Mouse (Mus musculus): ENCODE data around the gene Commd7. TPM values are rescaled to one million over a fixed set of nuclear protein-coding genes. Genes with fewer than 3 reads are reported as not detected.

Gene Commd7
- polyA plus RNA-seq, 1 experiment from 2014 or later: 70.1 TPM

DNA sequence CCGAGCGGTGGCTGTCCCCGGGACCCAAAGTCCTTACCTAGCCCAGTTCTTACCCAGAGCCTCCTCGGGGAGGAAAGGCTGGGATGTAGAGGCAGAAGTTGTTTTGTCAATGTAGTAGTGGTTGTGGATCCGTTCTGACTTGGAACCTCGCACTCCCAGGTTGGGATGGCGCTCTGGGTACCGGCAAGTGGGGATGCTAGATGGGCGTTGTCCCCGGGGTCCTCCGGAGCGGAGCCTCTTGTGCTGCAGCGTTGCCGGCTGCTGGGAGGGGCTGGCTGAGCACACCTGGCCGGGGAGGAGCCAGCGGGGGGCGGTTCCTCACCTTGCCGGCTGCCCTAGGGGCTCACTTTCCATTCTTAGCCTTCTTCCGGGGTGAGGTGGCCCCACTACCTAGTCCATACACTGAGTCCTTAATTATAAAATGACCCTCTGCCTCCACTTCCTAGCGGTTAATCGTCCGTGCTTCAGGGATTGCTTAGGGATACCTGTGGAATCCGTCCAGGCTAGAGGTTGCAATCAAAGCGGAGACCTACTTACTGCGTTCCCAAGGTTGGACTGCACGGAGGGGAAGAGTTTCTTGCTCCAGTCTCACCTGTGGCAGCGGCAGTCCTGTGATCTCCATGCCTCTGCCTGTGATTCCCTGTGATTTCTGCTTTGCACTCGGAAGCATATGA, 17.6 kb upstream of the Commd7 start:
- ATAC-seq (ENCODE audit: low FRiP score, low TSS enrichment): peak; percentile 57
- peak overlapping the region; percentile 77 for H3K9ac ChIP-seq (ENCODE audit: low read length)
- WGBS: 6% methylated on average over 25 of the region's 28 CpGs
- H3K9me3 ChIP-seq (ENCODE audit: control insufficient read depth, low read length): no peaks in the 10 kb centered on the region
- H3K4me1 ChIP-seq (replicated peaks; ENCODE audit: control insufficient read depth, insufficient read depth): no peaks in the 10 kb centered on the region; the same call in 1 of the 2 replicates
- DNase-seq (ENCODE audit: low spot score): peak; percentile 71
- peak overlapping the region; percentile 98 for H3K4me2 ChIP-seq (replicated peaks; ENCODE audit: low read depth)
- no peak overlapping the region for H3K27ac ChIP-seq (replicated peaks)
- H3K27me3 ChIP-seq (ENCODE audit: control insufficient read depth, insufficient read depth, low read length): no peaks in the 10 kb centered on the region
- TF ChIP-seq EP300 (optimal IDR thresholded peaks at IDR 0.05) (no peak), CTCF (IDR thresholded peaks at IDR 0.05; ENCODE audit: low read depth) (no peak)
- H3K36me3 ChIP-seq (ENCODE audit: control insufficient read depth, insufficient read depth, low read length): no peaks in the 10 kb centered on the region
- peak overlapping the region; percentile 74 for H3K4me3 ChIP-seq (ENCODE audit: low read depth, low read length)

DNA sequence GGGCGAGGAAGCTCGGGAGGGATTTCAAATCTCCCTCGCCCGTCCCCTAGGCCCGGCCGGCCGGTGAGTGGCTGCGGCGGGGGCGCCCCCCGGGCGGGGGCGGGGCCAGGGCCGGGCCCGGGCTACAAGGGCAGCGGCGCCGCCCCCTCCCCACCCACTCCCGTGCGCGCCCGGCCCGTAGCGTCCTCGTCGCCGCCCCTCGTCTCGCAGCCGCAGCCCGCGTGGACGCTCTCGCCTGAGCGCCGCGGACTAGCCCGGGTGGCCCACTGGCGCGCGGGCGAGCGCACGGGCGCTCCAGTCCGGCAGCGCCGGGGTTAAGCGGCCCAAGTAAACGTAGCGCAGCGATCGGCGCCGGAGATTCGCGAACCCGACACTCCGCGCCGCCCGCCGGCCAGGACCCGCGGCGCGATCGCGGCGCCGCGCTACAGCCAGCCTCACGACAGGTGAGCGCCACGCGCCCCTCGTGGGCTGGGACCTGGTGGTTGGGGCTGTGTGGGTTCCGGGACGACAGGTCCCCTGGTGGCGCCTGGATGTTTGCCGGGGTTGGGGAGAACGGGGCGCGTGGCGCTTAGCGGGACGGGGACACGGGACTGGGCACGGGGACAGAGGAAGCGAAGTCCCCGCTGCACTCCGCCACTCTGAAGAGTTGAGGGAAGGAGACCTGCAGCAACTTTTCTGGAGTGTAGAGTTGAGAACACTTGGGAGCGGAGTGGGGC, 16.9 kb upstream of the Commd7 start, which contains the start of gene Dnmt3b:
Dnmt3b (plus strand) TSS at position 153 of the 716 bp plus-strand sequence.
- Histone ChIP-seq H3K27ac (replicated peaks) (no peak within 1 kb of the TSS), H3K4me1 (replicated peaks; ENCODE audit: control insufficient read depth, insufficient read depth) (no peaks in the 10 kb centered on the region; the same call in 1 of the 2 replicates), H3K9me3 (ENCODE audit: control insufficient read depth, low read length) (no peaks in the 10 kb centered on the region), H3K27me3 (ENCODE audit: control insufficient read depth, insufficient read depth, low read length) (no peaks in the 10 kb centered on the region), H3K4me3 (ENCODE audit: low read depth, low read length) (peak within 1 kb of the TSS; percentile 74), H3K9ac (ENCODE audit: low read length) (peak within 1 kb of the TSS; percentile 77), H3K36me3 (ENCODE audit: control insufficient read depth, insufficient read depth, low read length) (no peaks in the 10 kb centered on the region), H3K4me2 (replicated peaks; ENCODE audit: low read depth) (peak within 1 kb of the TSS; percentile 98)
- TF ChIP-seq CTCF (IDR thresholded peaks at IDR 0.05; ENCODE audit: low read depth) (peak; percentile 19; the same call in 1 of the 2 replicates), EP300 (optimal IDR thresholded peaks at IDR 0.05) (no peak)
- ATAC-seq (ENCODE audit: low FRiP score, low TSS enrichment) (peak; percentile 85), DNase-seq (ENCODE audit: low spot score) (peak; percentile 68)
- under 1% methylated on average over 78 of the region's 93 CpGs for WGBS

DNA sequence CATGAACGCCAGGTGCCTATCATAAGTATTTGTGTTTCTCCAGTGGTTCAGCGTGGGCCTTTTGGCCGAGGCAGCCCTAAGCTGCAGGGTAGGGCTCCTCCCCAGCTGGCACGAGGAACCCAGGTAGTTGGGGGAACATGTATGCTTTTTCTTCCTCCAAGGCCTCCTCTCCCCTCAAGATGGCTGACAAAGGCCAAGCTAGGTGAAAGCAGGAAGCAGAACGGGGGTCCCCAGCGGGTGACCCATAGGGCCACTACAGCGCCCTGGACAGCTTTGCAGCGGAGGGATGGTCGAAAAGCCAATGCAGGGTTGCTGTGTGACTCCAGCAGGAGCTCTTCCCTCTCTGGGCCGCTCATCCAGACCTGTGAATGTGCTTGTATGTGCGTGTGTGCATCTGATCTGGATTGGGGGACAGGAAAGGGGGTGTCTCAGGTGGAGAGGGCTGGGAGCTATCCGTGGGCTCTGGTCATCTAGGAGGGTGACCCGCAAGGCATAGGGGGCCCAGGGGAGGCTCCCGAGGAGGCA, 16.3 kb upstream of the Commd7 start:
- Histone ChIP-seq H3K4me3 (ENCODE audit: low read depth, low read length) (peak overlapping the region; percentile 74), H3K9ac (ENCODE audit: low read length) (peak overlapping the region; percentile 77), H3K9me3 (ENCODE audit: control insufficient read depth, low read length) (no peaks in the 10 kb centered on the region), H3K36me3 (ENCODE audit: control insufficient read depth, insufficient read depth, low read length) (no peaks in the 10 kb centered on the region), H3K4me1 (replicated peaks; ENCODE audit: control insufficient read depth, insufficient read depth) (no peaks in the 10 kb centered on the region; the same call in 1 of the 2 replicates), H3K27me3 (ENCODE audit: control insufficient read depth, insufficient read depth, low read length) (no peaks in the 10 kb centered on the region), H3K4me2 (replicated peaks; ENCODE audit: low read depth) (peak overlapping the region; percentile 98), H3K27ac (replicated peaks) (no peak overlapping the region)
- DNase-seq (ENCODE audit: low spot score) (peak; percentile 17), ATAC-seq (ENCODE audit: low FRiP score, low TSS enrichment) (no peak)
- TF ChIP-seq CTCF (IDR thresholded peaks at IDR 0.05; ENCODE audit: low read depth) (no peak), EP300 (optimal IDR thresholded peaks at IDR 0.05) (no peak)
- WGBS: 24% methylated on average over 13 of the region's 14 CpGs

DNA sequence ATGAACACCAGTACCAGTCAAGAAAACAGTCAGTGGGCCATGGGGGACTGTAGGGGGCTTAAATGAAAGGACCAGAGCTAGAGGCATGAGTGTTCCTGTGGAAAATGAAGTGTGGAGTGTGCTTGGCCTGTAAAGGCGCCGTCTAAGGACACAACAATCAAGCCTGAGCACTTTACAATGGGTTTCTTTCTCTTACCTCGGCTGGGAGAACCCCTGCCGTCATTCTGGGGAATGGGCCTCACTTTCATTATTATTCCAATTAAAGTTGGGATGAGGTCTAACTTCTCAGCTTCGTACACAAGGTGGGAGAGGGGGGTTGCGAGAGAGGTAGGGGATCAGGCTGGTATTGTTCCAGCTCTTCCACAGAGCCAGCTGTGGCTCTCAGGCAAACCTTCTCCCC, 10.4 kb upstream of the Commd7 start:
- Histone ChIP-seq H3K27me3 (ENCODE audit: control insufficient read depth, insufficient read depth, low read length) (no peaks in the 10 kb centered on the region), H3K9me3 (ENCODE audit: control insufficient read depth, low read length) (no peaks in the 10 kb centered on the region), H3K4me2 (replicated peaks; ENCODE audit: low read depth) (no peak overlapping the region), H3K4me1 (replicated peaks; ENCODE audit: control insufficient read depth, insufficient read depth) (no peaks in the 10 kb centered on the region), H3K4me3 (ENCODE audit: low read depth, low read length) (no peak overlapping the region), H3K9ac (ENCODE audit: low read length) (no peak overlapping the region), H3K27ac (replicated peaks) (no peak overlapping the region), H3K36me3 (ENCODE audit: control insufficient read depth, insufficient read depth, low read length) (no peaks in the 10 kb centered on the region)
- 51% methylated on average over 6 of the region's 6 CpGs for WGBS
- ATAC-seq (ENCODE audit: low FRiP score, low TSS enrichment): no peak
- no peak for DNase-seq (ENCODE audit: low spot score)
- no peak for TF ChIP-seq CTCF (IDR thresholded peaks at IDR 0.05; ENCODE audit: low read depth)
- no peak for TF ChIP-seq EP300 (optimal IDR thresholded peaks at IDR 0.05)

DNA sequence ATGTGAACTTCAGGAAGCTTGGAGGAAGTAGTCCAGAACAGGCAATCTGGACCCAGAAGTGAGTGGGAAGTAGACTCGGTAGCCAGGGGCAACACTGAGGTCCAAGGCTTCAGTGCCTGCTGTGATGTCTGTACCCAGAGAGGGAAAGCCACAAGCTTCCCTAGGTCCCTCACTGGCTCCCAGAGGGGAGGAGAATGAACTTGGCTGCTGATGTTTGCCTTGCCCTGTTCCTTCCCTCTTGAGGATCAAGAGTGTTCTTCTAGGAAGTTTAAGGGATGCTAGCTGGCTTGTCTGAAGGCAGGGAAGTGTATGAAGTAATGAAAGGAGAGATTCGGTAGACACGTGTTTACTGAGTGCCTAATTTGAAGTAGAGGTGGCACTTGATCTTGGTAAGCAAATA, 9.9 kb upstream of the Commd7 start:
- ATAC-seq (ENCODE audit: low FRiP score, low TSS enrichment): no peak
- no peak overlapping the region for H3K9ac ChIP-seq (ENCODE audit: low read length)
- no peak overlapping the region for H3K4me2 ChIP-seq (replicated peaks; ENCODE audit: low read depth)
- 25% methylated on average over 3 of the region's 3 CpGs for WGBS
- no peaks in the 10 kb centered on the region for H3K4me1 ChIP-seq (replicated peaks; ENCODE audit: control insufficient read depth, insufficient read depth)
- no peak overlapping the region for H3K4me3 ChIP-seq (ENCODE audit: low read depth, low read length)
- no peaks in the 10 kb centered on the region for H3K36me3 ChIP-seq (ENCODE audit: control insufficient read depth, insufficient read depth, low read length)
- DNase-seq (ENCODE audit: low spot score): no peak
- no peak overlapping the region for H3K27ac ChIP-seq (replicated peaks)
- no peaks in the 10 kb centered on the region for H3K9me3 ChIP-seq (ENCODE audit: control insufficient read depth, low read length)
- TF ChIP-seq CTCF (IDR thresholded peaks at IDR 0.05; ENCODE audit: low read depth) (no peak), EP300 (optimal IDR thresholded peaks at IDR 0.05) (no peak)
- H3K27me3 ChIP-seq (ENCODE audit: control insufficient read depth, insufficient read depth, low read length): no peaks in the 10 kb centered on the region
